In the genomic region with DNA sequence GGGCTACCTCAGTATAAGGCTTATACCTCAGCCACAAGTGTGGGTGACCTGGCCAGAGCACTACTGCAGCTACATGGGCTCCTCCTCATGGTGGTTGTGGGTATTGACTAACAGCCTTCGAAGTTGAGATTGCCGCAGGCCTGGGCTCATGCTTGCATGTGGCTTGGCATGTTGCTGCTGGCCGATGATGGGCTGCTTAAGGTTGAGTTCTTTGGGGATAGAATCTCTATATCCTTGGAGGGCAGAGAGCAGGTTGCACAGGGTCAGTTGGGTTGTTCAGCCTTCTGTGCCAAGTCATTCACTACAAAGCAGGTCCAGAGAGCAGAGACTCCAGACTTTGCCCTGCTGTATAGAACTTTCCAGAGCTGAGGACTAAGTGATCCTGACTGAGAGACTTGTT, we compare ENCODE assay signal across 9 mouse cellular contexts. TPM values are rescaled to one million over a fixed set of nuclear protein-coding genes. Genes with fewer than 3 reads are reported as not detected.
DNase-seq lines count a peak whose midpoint lies in the region; ATAC-seq and TF ChIP-seq lines count a peak whose summit lies in the region.
"Had no signal": no experiment of that assay in that cellular context is flagged by ENCODE, and none has a peak within 500 bp of the region (broad histone marks: within the 10 kb centered on the region; RNA-seq: fewer than 3 reads in every experiment).

No protein-coding gene starts in this region.

- peaks cover 14% of the 10 kb centered on the region; the same call in 1 of the 2 replicates for H3K79me2 ChIP-seq in liver, adult 2 months (ENCODE audit: control insufficient read depth, insufficient read depth, low read length)

- H3K27ac ChIP-seq in liver, adult 2 months (replicated peaks; ENCODE audit: insufficient read depth, low read depth, low read length): peak overlapping the region; percentile 72
- no peak overlapping the region for H3K27ac ChIP-seq in stomach, embryonic 15.5 days
- H3K27ac ChIP-seq: limb, embryonic 15.5 days had no signal

- DNase-seq in adrenal gland, postnatal 14 days: peak; percentile 54
- no peak for DNase-seq in adrenal gland, adult 8-10 months
- DNase-seq in thymus, postnatal 25 days: peak; percentile 17
- no peak for DNase-seq in thymus, adult 18-20 months
- DNase-seq in liver, adult 2 months (ENCODE audit: extremely low read depth, low read depth, low spot score): peak; percentile 99
- no peak for DNase-seq in urinary bladder, postnatal 4 days (ENCODE audit: low spot score in 2 of 2)
- no peak for DNase-seq in right cerebral cortex, postnatal 25 days

- whole genome bisulfite sequencing in liver, adult 2 months: 26% methylated on average over 3 of the region's 3 CpGs
- WGBS in stomach, embryonic 15.5 days: 65% methylated on average over 3 of the region's 3 CpGs

- TF ChIP-seq CTCF in liver, adult 2 months (IDR thresholded peaks at IDR 0.05; ENCODE audit: low read depth, low read length): peak; percentile 68

- H3K4me3 ChIP-seq in liver, adult 2 months (ENCODE audit: insufficient read depth, low read depth, low read length): no peak overlapping the region
- H3K4me3 ChIP-seq in stomach, embryonic 15.5 days (replicated peaks): no peak overlapping the region
- H3K4me3 ChIP-seq: limb, embryonic 15.5 days had no signal

- H3K9me3 ChIP-seq in stomach, embryonic 15.5 days: no peaks in the 10 kb centered on the region
- H3K9me3 ChIP-seq: limb, embryonic 15.5 days had no signal

- no peak for TF ChIP-seq POLR2A in liver, adult 2 months (IDR thresholded peaks at IDR 0.05; ENCODE audit: extremely low read depth, insufficient read depth, low read length)

- peaks cover 66% of the 10 kb centered on the region for H3K4me1 ChIP-seq in liver, adult 2 months (ENCODE audit: control insufficient read depth, insufficient read depth, low read length)
- H3K4me1 ChIP-seq in stomach, embryonic 15.5 days: 0 out of 2 replicates have a peak, but pooled peaks cover 3% of the 10 kb centered on the region
- H3K4me1 ChIP-seq: limb, embryonic 15.5 days had no signal

- H3K4me2 ChIP-seq in stomach, embryonic 15.5 days: no peak overlapping the region
- H3K4me2 ChIP-seq: limb, embryonic 15.5 days had no signal

- H3K9ac ChIP-seq in liver, adult 2 months (ENCODE audit: low read depth, low read length): peak overlapping the region; percentile 5; the same call in 1 of the 2 replicates
- no peak overlapping the region for H3K9ac ChIP-seq in stomach, embryonic 15.5 days

- H3K36me3 ChIP-seq in liver, adult 2 months (ENCODE audit: control insufficient read depth, insufficient read depth, low read length): peaks cover 11% of the 10 kb centered on the region; the same call in 1 of the 2 replicates
- peaks cover 27% of the 10 kb centered on the region for H3K36me3 ChIP-seq in stomach, embryonic 15.5 days

- H3K27me3 ChIP-seq in liver, adult 2 months (ENCODE audit: control insufficient read depth, insufficient read depth, low read length): no peaks in the 10 kb centered on the region
- no peaks in the 10 kb centered on the region for H3K27me3 ChIP-seq in stomach, embryonic 15.5 days (replicated peaks)
- H3K27me3 ChIP-seq: limb, embryonic 15.5 days had no signal

- peak; percentile 21; the same call in 1 of the 2 replicates for ATAC-seq in stomach, embryonic 15.5 days (ENCODE audit: insufficient read depth, low FRiP score, low read depth)

RNA-seq across cellular contexts. Expression of a gene that starts 7.1 kb away (rescaled TPM):
- total RNA-seq in adrenal gland, postnatal 14 days (2021): 69.4 and 71.3 TPM in 2 replicates
- total RNA-seq in adrenal gland, adult 8-10 months (2022): 100 to 1,000 TPM; 101 to 108 (median 106) TPM
- total RNA-seq in liver, adult 2 months (2014; rRNA removed): 49.3 and 56.6 TPM in 2 replicates
- 131 and 142 TPM in 2 replicates for polyA plus RNA-seq in liver, adult 2 months (2012; rRNA removed)
- 105 and 113 TPM in 2 replicates for polyA plus RNA-seq in stomach, embryonic 15.5 days (2015; fragmentation: Nextera tagmentation; extraction: Ambion mirVana)

RNA-seq across cellular contexts. Expression of a gene that starts 18.9 kb away (rescaled TPM):
- 8.3 and 11.2 TPM in 2 replicates for total RNA-seq in adrenal gland, postnatal 14 days (2021)
- 1 to 10 TPM; 5.1 to 9.0 (median 7.2) TPM for total RNA-seq in adrenal gland, adult 8-10 months (2022)
- 29.8 and 34.9 TPM in 2 replicates for total RNA-seq in liver, adult 2 months (2014; rRNA removed)
- 56.0 and 61.6 TPM in 2 replicates for polyA plus RNA-seq in liver, adult 2 months (2012; rRNA removed)
- polyA plus RNA-seq in stomach, embryonic 15.5 days (2015; fragmentation: Nextera tagmentation; extraction: Ambion mirVana): 3.9 and 4.9 TPM in 2 replicates

RNA-seq across cellular contexts. Expression of a gene that starts 32.0 kb away (rescaled TPM):
- 0.94 TPM in 1 of 2 replicates, not detected in the other for total RNA-seq in adrenal gland, postnatal 14 days (2021)
- total RNA-seq in adrenal gland, adult 8-10 months (2022): 1 to 10 TPM in 1 of 4 experiments, under 1 TPM in 2, not detected in 1; 0.65 to 1.2 (median 0.81) TPM
- not detected in 2 replicates for total RNA-seq in liver, adult 2 months (2014; rRNA removed)
- polyA plus RNA-seq in liver, adult 2 months (2012; rRNA removed): not detected in 2 replicates
- 0.28 and 0.44 TPM in 2 replicates for polyA plus RNA-seq in stomach, embryonic 15.5 days (2015; fragmentation: Nextera tagmentation; extraction: Ambion mirVana)

RNA-seq across cellular contexts. Expression of a gene that starts 33.6 kb away (rescaled TPM):
- total RNA-seq in adrenal gland, postnatal 14 days (2021): 46.4 and 52.5 TPM in 2 replicates
- 10 to 100 TPM; 49.3 to 61.7 (median 55.7) TPM for total RNA-seq in adrenal gland, adult 8-10 months (2022)
- total RNA-seq in liver, adult 2 months (2014; rRNA removed): 20.3 and 20.5 TPM in 2 replicates
- polyA plus RNA-seq in liver, adult 2 months (2012; rRNA removed): 63.4 and 74.6 TPM in 2 replicates
- 155 and 158 TPM in 2 replicates for polyA plus RNA-seq in stomach, embryonic 15.5 days (2015; fragmentation: Nextera tagmentation; extraction: Ambion mirVana)

RNA-seq across cellular contexts. Expression of a gene that starts 33.8 kb away (rescaled TPM):
- 27.2 and 31.5 TPM in 2 replicates for total RNA-seq in adrenal gland, postnatal 14 days (2021)
- 10 to 100 TPM; 26.1 to 57.9 (median 42.3) TPM for total RNA-seq in adrenal gland, adult 8-10 months (2022)
- 4.4 and 5.1 TPM in 2 replicates for total RNA-seq in liver, adult 2 months (2014; rRNA removed)
- polyA plus RNA-seq in liver, adult 2 months (2012; rRNA removed): 7.4 and 9.8 TPM in 2 replicates
- 55.7 and 57.3 TPM in 2 replicates for polyA plus RNA-seq in stomach, embryonic 15.5 days (2015; fragmentation: Nextera tagmentation; extraction: Ambion mirVana)

Comparison
In these comparisons a context has a peak if more than half of its experiments do, and no peak if none do; other contexts are left out.
1. DNase-seq: peak in adrenal gland, postnatal 14 days (single experiment), thymus, postnatal 25 days (single experiment) and liver, adult 2 months (single experiment); none in adrenal gland, adult 8-10 months (single experiment), thymus, adult 18-20 months (0 of 2), urinary bladder, postnatal 4 days (0 of 2) and right cerebral cortex, postnatal 25 days (single experiment).